Mouse (Mus musculus): ENCODE results near the gene Me1.

Me1 gene

DNA sequence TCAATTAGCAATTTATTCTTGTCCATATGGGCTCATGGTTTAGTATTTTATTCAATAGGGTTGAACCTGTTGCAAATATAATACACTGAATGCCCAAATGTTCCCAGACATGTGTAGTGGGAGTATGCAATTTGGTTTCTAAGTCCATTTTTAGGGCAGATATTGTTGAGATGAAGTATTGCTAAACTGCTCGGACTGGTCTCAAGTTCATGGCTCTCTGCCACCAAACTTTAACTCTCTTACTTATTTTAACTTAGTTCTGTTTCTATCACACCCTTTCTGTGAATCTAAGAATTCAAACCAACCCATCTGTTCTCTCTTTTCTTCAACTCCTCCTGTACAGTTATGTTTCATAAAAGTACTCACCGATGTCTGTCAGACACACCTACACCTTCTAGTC lies 35.4 kb downstream of the Me1 start:
- DNase-seq (ENCODE audit: low read depth, low spot score), result no peak

GRCm38 (mm10) chr9:86658347-86658746 lies 37.4 kb downstream of the Me1 start:
- no peak for DNase-seq (ENCODE audit: low read depth, low spot score)

DNA sequence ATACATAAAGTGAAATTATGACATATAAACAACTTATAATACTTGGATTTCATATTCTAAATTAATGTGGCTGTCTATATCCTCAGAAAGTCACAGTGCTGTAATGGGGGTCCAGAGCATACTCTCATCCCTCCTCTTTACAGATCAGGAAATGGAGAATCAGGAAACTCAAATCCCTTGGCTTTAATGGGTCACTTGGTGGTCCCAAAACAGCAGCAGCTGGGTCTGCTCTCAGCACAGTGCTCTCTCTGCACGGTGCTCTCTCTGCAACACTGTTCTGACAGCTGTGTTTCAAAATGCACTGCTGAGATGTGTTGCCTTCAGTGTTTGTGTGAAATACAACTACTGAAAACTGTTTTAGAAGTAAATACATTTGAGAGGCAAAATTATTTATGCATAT lies 43.6 kb downstream of the Me1 start:
- no peak for DNase-seq (ENCODE audit: low read depth, low spot score)

DNA sequence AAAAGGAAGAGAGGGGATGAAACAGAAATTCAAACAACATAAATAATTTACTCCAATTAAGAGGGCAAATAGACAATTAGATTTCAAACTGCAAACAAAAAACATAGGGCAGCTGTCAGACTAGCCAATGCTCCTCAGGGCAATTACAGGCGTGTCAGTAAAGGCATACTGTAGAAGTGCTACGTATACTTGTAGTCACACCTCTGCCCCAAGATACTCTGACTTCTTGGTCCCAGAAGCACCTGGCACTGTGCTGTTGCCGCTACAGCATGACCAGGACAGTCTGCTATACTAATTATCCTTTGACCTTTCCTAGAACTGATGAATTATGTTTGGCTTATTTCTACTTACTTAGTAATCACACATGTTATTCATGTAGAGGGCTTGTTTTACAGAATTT lies 44.5 kb downstream of the Me1 start:
- DNase-seq (ENCODE audit: low read depth, low spot score), result no peak

DNA sequence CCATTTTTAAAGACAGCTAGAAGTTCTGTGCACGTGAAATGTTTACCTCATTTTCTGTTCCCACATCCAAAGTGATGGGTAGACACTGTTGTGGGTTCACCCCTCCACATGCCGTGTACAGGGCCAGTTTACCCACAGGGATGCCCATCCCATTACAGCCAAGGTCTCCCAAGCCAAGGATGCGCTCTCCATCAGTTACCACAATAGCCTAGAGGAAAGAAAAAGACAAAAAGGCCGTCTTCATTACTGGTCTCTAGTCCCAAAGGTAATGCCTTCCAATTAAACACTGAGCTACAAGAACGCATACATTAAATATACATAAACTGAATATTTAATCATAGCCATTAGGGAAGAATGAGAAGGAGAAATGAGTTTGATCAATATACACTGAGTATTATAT lies 44.9 kb downstream of the Me1 start:
- no peak for DNase-seq (ENCODE audit: low read depth, low spot score)

- DNase-seq (ENCODE audit: low read depth, low spot score), result no peak
Observed at GRCm38 (mm10) chr9:86647931-86648550, 47.7 kb downstream of the Me1 start.

GRCm38 (mm10) chr9:86646807-86647206 lies 48.9 kb downstream of the Me1 start:
- DNase-seq (ENCODE audit: low read depth, low spot score), result no peak

GRCm38 (mm10) chr9:86643497-86643896 lies 52.3 kb downstream of the Me1 start:
- DNase-seq (ENCODE audit: low read depth, low spot score), result no peak

GRCm38 (mm10) chr9:86638771-86639170 lies 57.0 kb downstream of the Me1 start:
- no peak for DNase-seq (ENCODE audit: low read depth, low spot score)

GRCm38 (mm10) chr9:86631153-86631552 lies 64.6 kb downstream of the Me1 start:
- DNase-seq (ENCODE audit: low read depth, low spot score), result no peak

GRCm38 (mm10) chr9:86630352-86630931 lies 65.3 kb downstream of the Me1 start:
- DNase-seq (ENCODE audit: low read depth, low spot score), result no peak

DNA sequence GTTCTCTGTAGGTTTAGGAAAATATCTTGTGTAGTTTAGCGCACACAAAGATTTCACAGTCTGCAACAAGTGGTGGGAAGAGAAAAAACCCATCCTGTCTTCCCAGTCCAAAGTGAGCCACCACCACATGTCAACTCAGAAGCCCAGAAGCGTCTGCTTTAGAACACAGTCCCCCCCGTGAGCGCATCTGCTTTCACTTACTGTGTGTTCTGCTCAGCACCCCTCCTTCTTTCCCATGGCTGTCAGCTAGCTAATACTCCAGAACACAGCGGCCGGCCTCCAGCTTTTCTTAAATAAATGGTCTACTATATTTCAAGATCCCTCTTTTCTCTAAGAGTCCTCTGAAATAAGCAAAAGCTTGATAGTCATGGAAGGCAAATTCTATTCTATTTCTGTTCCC lies 66.4 kb downstream of the Me1 start:
- no peak for DNase-seq (ENCODE audit: low read depth, low spot score)

GRCm38 (mm10) chr9:86627745-86628496 lies 67.8 kb downstream of the Me1 start:
- DNase-seq (ENCODE audit: low read depth, low spot score), result no peak

DNA sequence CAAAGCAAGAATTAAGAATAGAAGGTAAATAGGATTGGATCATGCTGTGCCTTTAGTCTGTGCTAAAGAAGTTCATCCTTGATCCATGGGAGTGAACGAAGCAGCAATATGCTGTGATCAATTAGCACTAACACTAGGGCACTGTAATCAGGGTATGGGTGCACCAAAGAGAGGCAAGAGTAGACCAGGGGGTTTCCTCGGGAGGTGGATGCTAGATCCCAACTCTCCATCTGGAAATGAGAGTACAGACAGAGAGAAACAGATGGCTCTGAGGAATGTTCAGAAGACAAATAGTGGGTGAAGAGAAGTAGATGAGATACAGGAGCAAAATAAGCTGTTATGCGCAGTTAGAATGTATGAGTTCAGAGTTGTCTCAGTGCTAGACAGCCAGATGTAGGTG lies 68.8 kb downstream of the Me1 start:
- no peak for DNase-seq (ENCODE audit: low read depth, low spot score)

GRCm38 (mm10) chr9:86624781-86625180 lies 71.0 kb downstream of the Me1 start:
- DNase-seq (ENCODE audit: low read depth, low spot score), result no peak

DNA sequence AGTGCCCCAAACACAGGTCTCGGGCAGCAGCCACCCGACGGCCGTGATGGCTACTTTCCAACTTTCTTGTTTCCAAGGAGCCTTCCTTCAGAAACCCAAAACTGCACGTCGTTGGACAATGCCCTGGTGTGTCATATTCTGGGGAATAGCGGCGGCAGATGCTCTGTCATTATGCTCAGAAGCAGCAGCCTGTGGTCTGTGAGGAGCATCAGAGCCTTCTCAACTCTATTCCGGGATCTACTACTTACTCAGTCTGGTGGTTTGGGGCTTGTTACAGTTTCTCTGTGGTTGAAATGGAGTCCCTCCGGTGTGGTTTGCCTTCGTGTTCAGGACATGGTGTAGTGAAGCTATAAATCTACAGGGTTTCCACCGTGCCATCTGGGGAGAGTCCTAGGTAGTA lies 71.7 kb downstream of the Me1 start:
- no peak for DNase-seq (ENCODE audit: low read depth, low spot score)

- no peak for DNase-seq (ENCODE audit: low read depth, low spot score)
Observed at GRCm38 (mm10) chr9:86622062-86622461, 73.7 kb downstream of the Me1 start.

- no peak for DNase-seq (ENCODE audit: low read depth, low spot score)
Observed at GRCm38 (mm10) chr9:86619341-86620139, 76.2 kb downstream of the Me1 start.

GRCm38 (mm10) chr9:86617837-86618492 lies 77.8 kb downstream of the Me1 start:
- DNase-seq (ENCODE audit: low read depth, low spot score), result no peak

DNA sequence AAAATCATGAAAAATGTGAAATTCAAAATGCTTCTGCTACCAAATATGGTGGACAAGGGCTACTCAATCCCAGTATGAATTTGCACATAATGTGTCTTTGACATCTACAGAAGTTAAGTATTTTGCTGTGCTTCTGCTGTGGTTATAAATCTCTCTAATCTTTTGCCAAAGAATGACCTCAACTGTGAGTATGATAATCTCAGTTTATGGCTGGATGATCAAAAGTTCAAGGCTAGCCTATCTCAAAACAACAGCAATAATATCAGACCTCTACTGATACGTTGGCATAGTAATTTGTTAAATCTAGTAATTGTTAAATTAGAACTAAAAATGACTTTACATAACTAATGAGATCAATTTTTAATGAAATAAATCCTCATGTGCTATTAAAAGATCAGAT lies 80.0 kb downstream of the Me1 start:
- DNase-seq (ENCODE audit: low read depth, low spot score), result no peak

- DNase-seq (ENCODE audit: low read depth, low spot score), result no peak
Observed at GRCm38 (mm10) chr9:86612091-86612490, 83.7 kb downstream of the Me1 start.

- DNase-seq (ENCODE audit: low read depth, low spot score), result no peak
Observed at GRCm38 (mm10) chr9:86605776-86606175, 90.0 kb downstream of the Me1 start.
